Mouse (Mus musculus) liver, adult 2 months (tissue): Measurements from ENCODE around the gene Nav2. TPM values are rescaled to one million over a fixed set of nuclear protein-coding genes. Genes with fewer than 3 reads are reported as not detected.

Source experiments
- DNase-seq: peaks from one replicate; pipeline ENCODE4 v3.0.0-alpha.2; 2011; ENCODE audit warnings: low read depth, low spot score; ENCODE audit errors: extremely low read depth
- H3K27ac ChIP-seq: fragments of 200-500 bp; replicated peaks from 2 replicates; pipeline ENCODE4 v1.5.1; 2012; ENCODE audit warnings: low read depth, mild to moderate bottlenecking, control low read depth, inconsistent platforms, low read length; ENCODE audit not compliant: insufficient read depth
- H3K27me3 ChIP-seq: fragments of 200-500 bp; 2 replicates; pipeline ENCODE4 v1.6.1; 2012; ENCODE audit warnings: mild to moderate bottlenecking, moderate library complexity, low read length, inconsistent platforms; ENCODE audit not compliant: control insufficient read depth, insufficient read depth
- H3K36me3 ChIP-seq: fragments of 200-500 bp; 2 replicates; pipeline ENCODE4 v1.6.1; 2012; ENCODE audit warnings: low read length, inconsistent platforms; ENCODE audit not compliant: control insufficient read depth, insufficient read depth
- H3K4me1 ChIP-seq: fragments of 200-500 bp; 2 replicates; pipeline ENCODE4 v1.6.1; 2011; ENCODE audit warnings: low read length; ENCODE audit not compliant: control insufficient read depth, insufficient read depth
- H3K4me3 ChIP-seq: fragments of 200-500 bp; 2 replicates; pipeline ENCODE4 v1.5.1; 2011; ENCODE audit warnings: low read depth, mild to moderate bottlenecking, control low read depth, low read length, moderate library complexity; ENCODE audit not compliant: insufficient read depth
- H3K79me2 ChIP-seq: fragments of 200-500 bp; 2 replicates; pipeline ENCODE4 v1.6.1; 2012; ENCODE audit warnings: inconsistent platforms, mild to moderate bottlenecking, low read length, moderate library complexity; ENCODE audit not compliant: control insufficient read depth, insufficient read depth
- H3K9ac ChIP-seq: fragments of 200-500 bp; 2 replicates; pipeline ENCODE4 v1.6.1; 2012; ENCODE audit warnings: low read depth, mild to moderate bottlenecking, control low read depth, inconsistent platforms, low read length
- CTCF ChIP-seq: fragments of 200-500 bp; IDR thresholded peaks from 2 replicates; pipeline ENCODE4 v1.5.1; 2011; ENCODE audit warnings: low read depth, low read length, control low read depth
- POLR2A ChIP-seq: fragments of 200-500 bp; IDR thresholded peaks from 2 replicates; pipeline ENCODE4 v1.6.1; 2011; ENCODE audit warnings: low read length, control low read depth; ENCODE audit not compliant: insufficient read depth; ENCODE audit errors: extremely low read depth
- WGBS: fragments of 180-500 bp; shearing (Covaris S2); methylation state at CpG from one replicate; pipeline ENCODE4 v1.1.7; 2018; 5-methylcytosine and 5-hydroxymethylcytosine counted together
- polyA plus RNA-seq: library from polyadenylated mRNA; depleted of rRNA; stranded (reverse); fragments of >200 nt; gene quantifications from 2 replicates; pipeline ENCODE4 v1.2.3, GENCODE M21; 2012; rRNA removed
- total RNA-seq: library from RNA; depleted of rRNA; stranded (reverse); fragments of >200 nt; gene quantifications from 2 replicates; pipeline ENCODE4 v1.2.3, GENCODE M21; 2014; rRNA removed

Gene Nav2
- total RNA-seq = 11.1 and 25.3 TPM in 2 replicates
- 17.6 and 18.4 TPM in 2 replicates for polyA plus RNA-seq

DNA sequence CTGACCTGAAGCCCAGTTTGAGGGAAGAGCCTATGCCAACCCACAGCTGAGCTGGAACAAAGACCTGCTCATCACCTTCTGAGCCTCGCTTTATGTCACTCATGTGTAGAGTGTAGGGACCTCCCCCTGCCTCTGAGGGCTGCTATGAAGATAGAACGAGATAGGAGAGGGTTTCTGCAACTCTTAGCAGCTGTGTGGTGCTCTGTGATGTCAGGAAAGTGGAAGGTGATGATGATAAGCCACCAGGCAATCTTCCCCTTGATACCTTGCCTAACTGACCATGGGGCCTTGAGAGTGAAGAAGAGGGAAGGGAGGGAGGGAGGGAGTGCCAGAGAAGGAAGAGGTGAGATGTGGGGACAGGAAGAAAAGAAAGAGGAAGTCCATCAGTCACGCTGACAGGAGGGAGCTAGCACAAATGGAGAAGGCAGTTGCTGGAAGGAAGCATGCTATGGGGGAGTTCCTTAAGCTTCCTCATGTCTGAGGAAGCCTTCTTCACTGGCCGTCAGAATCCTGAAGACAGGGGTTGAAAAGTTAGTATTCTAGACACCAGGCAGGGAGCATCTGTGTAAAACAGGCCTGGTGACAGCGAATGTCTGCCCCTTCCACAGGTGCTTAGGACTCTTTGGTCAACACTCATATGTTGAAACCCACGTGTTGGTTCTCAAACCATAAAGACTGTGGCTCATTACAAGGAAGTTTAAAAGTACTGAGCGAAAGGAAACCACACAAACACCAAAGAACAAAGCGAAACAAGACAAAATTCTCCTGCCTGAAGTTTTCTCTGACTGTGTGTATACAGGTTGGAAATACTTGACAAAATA, at the start of gene Nav2:
Gene Nav2 (plus strand): TSS at position 196 of the 821 bp plus-strand sequence.
- Histone ChIP-seq H3K79me2 (no peaks in the 10 kb centered on the region), H3K27ac (0 out of 2 replicates have a peak within 1 kb of the TSS, but pooled peaks have one; percentile 7), H3K4me1 (no peaks in the 10 kb centered on the region), H3K27me3 (no peaks in the 10 kb centered on the region), H3K36me3 (no peaks in the 10 kb centered on the region), H3K9ac (no peak within 1 kb of the TSS), H3K4me3 (no peak within 1 kb of the TSS)
- 67% methylated on average over 8 of the region's 8 CpGs for WGBS
- DNase-seq = peak; percentile 39
- TF ChIP-seq POLR2A = no peak
- no peak for TF ChIP-seq CTCF

DNA sequence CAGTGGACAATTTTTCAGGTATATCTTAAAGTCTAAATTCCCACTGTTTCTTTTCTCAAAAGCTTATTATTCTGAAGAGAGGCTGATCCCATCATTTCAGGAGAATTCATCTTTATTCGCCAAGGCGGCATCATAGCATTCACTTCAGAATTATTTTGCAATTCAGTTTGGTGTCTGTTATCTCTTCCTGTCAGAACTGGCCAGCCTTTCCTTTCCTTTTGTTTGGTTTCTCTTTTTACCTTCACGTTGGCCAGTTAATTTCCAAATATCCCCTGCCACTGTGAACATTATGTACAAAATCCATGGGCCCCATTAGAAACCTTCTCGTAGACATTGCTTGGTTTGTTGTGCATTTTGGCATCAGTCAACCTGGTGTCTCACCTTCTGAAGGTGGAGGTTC, 49.2 kb upstream of the Nav2 start:
- Histone ChIP-seq H3K4me3 (no peak overlapping the region), H3K9ac (no peak overlapping the region), H3K36me3 (no peaks in the 10 kb centered on the region), H3K27ac (peak overlapping the region; percentile 47), H3K27me3 (no peaks in the 10 kb centered on the region), H3K79me2 (no peaks in the 10 kb centered on the region), H3K4me1 (peaks cover 21% of the 10 kb centered on the region; the same call in 1 of the 2 replicates)
- TF ChIP-seq POLR2A (no peak), CTCF (no peak)
- peak; percentile 80 for DNase-seq
- WGBS = 7% methylated on average over 4 of the region's 4 CpGs

DNA sequence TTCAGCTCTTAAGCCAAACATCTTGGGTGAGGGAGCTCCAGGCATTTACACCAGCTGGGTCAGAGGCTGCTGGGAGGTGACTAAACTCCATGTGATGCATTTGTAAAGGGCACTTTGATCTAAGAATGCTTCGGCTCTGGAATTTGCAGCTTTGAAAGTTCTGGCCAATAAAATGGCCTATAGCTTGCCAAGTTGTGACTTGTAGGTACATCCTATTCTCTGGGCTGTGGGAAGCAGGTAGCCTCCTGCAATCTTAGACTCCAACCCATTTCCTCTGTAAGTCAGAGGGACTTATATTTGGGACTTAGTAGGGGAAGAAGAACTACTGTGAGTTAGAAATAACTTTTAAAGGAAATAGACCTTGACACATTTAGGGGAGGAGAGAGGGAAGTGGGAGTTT, 47.6 kb upstream of the Nav2 start:
- peaks cover 3% of the 10 kb centered on the region; the same call in 1 of the 2 replicates for H3K36me3 ChIP-seq
- no peak overlapping the region for H3K4me3 ChIP-seq
- TF ChIP-seq POLR2A = no peak
- TF ChIP-seq CTCF = no peak
- H3K4me1 ChIP-seq = peaks cover 15% of the 10 kb centered on the region; the same call in 1 of the 2 replicates
- H3K9ac ChIP-seq = no peak overlapping the region
- H3K27me3 ChIP-seq = no peaks in the 10 kb centered on the region
- 8% methylated on average over 1 of the region's 1 CpGs for WGBS
- H3K27ac ChIP-seq = no peak overlapping the region
- H3K79me2 ChIP-seq = no peaks in the 10 kb centered on the region
- DNase-seq = no peak

DNA sequence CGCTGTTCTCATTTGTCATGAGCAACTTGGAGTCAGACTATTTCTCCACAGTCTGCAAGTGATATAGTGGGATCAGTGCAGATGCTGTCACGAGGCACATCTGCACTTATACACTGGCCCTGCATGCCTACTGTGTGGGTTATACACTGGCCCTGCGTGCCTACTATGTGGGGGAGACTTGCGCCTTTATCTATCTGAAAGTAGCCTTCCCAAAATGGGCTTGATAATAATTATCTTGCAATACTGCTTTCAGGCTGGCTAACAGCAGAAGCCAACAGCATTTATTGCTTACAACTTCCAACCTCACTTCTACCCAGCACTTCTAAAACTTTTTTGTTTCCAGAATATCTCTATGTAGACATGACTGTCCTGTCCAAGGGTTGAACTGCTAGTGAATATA, 46.7 kb upstream of the Nav2 start:
- 99% methylated on average over 4 of the region's 4 CpGs for WGBS
- H3K4me3 ChIP-seq = no peak overlapping the region

DNA sequence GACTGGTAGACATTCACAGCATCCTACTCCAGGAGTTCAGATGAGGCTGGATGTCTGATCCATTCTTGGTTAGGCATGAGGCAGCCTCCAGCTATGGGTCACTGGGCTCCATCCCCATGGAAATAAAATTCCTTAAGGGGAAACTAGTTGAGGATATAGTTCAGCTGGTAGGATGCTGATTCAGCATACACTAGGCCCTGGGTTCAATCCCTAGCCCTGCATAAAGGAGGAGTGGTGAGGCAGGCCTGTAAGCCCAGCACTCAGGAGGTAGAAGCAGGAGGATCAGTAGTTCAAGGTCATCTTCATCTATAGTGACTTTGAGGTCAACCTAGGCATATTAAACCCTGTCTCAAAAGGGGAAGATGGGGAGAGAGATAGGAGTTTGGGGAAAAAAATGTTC, 44.3 kb upstream of the Nav2 start:
- no peak overlapping the region for H3K27ac ChIP-seq
- no peak overlapping the region for H3K9ac ChIP-seq
- H3K27me3 ChIP-seq = no peaks in the 10 kb centered on the region
- no peak for TF ChIP-seq POLR2A
- TF ChIP-seq CTCF = no peak
- no peaks in the 10 kb centered on the region; the same call in 1 of the 2 replicates for H3K4me1 ChIP-seq
- no peak for DNase-seq
- peaks cover 10% of the 10 kb centered on the region; the same call in 1 of the 2 replicates for H3K36me3 ChIP-seq
- H3K79me2 ChIP-seq = no peaks in the 10 kb centered on the region
- no peak overlapping the region for H3K4me3 ChIP-seq

More for the DNA sequence above, 46.7 kb upstream of the Nav2 start:
- H3K4me1 ChIP-seq = peaks cover 9% of the 10 kb centered on the region; the same call in 1 of the 2 replicates
- H3K79me2 ChIP-seq = no peaks in the 10 kb centered on the region
- TF ChIP-seq POLR2A (no peak), CTCF (no peak)
- no peak overlapping the region for H3K9ac ChIP-seq
- H3K27me3 ChIP-seq = no peaks in the 10 kb centered on the region
- DNase-seq = no peak
- H3K27ac ChIP-seq = no peak overlapping the region
- peaks cover 3% of the 10 kb centered on the region; the same call in 1 of the 2 replicates for H3K36me3 ChIP-seq
